Mouse (Mus musculus) small intestine, adult 2 months (tissue): ENCODE results near the gene Lrrc8c.

Source experiments
- CTCF ChIP-seq: fragments of 200-500 bp; IDR thresholded peaks from 2 replicates; pipeline ENCODE4 v1.5.1; 2012; ENCODE audit warnings: low read depth, mild to moderate bottlenecking, control low read depth, inconsistent platforms, low read length, moderate library complexity, mixed read lengths; ENCODE audit not compliant: insufficient replicate concordance, insufficient read length; ENCODE audit errors: extremely low read depth
- POLR2A ChIP-seq: fragments of 200-500 bp; IDR thresholded peaks from 2 replicates; pipeline ENCODE4 v1.6.1; 2012; ENCODE audit warnings: low read depth, mild to moderate bottlenecking, control low read depth, inconsistent platforms, low read length, moderate library complexity

GRCm38 (mm10) chr5:105642517-105642916, 123.3 kb downstream of the Lrrc8c start:
- no peak for TF ChIP-seq CTCF
- TF ChIP-seq POLR2A: no peak
